Mouse (Mus musculus) thymus, adult 18-20 months (tissue): ENCODE results near the gene Ttc6.

Experiments
- DNase-seq, 2 experiments: peaks; one replicate each; pipeline ENCODE4 v3.0.0; 2022; ENCODE audit warnings: mixed read lengths in 2 of 2

The Ttc6 gene

GRCm38 (mm10) chr12:57563909-57564308 is at the start of gene Ttc6:
Gene Ttc6, plus strand, starts transcription at chr12:57564113.
- no peak for DNase-seq

- DNase-seq: no peak
Measured at GRCm38 (mm10) chr12:57514552-57514951, 49.4 kb upstream of the Ttc6 start.

GRCm38 (mm10) chr12:57515702-57516377 is 48.1 kb upstream of the Ttc6 start:
- DNase-seq: no peak

- no peak for DNase-seq
Measured at GRCm38 (mm10) chr12:57528335-57528734, 35.6 kb upstream of the Ttc6 start.

GRCm38 (mm10) chr12:57530474-57530873 is 33.4 kb upstream of the Ttc6 start:
- no peak for DNase-seq

- no peak for DNase-seq
Measured at GRCm38 (mm10) chr12:57534517-57534878, 29.4 kb upstream of the Ttc6 start.

GRCm38 (mm10) chr12:57534879-57535611 is 28.9 kb upstream of the Ttc6 start:
- DNase-seq: no peak

GRCm38 (mm10) chr12:57536056-57536908 is 27.6 kb upstream of the Ttc6 start:
- no peak for DNase-seq

GRCm38 (mm10) chr12:57536909-57537670 is 26.8 kb upstream of the Ttc6 start:
- DNase-seq: no peak

- DNase-seq: no peak
Measured at GRCm38 (mm10) chr12:57537791-57538587, 25.9 kb upstream of the Ttc6 start.

GRCm38 (mm10) chr12:57538588-57539550 is 25.0 kb upstream of the Ttc6 start:
- no peak for DNase-seq

GRCm38 (mm10) chr12:57539551-57539985 is 24.3 kb upstream of the Ttc6 start:
- no peak for DNase-seq

GRCm38 (mm10) chr12:57541118-57541517 is 22.8 kb upstream of the Ttc6 start:
- no peak for DNase-seq

- DNase-seq: no peak
Measured at GRCm38 (mm10) chr12:57541931-57542745, 21.8 kb upstream of the Ttc6 start.

- DNase-seq: no peak
Measured at GRCm38 (mm10) chr12:57542746-57543626, 20.9 kb upstream of the Ttc6 start.

GRCm38 (mm10) chr12:57543627-57543991 is 20.3 kb upstream of the Ttc6 start:
- no peak for DNase-seq

GRCm38 (mm10) chr12:57544641-57545370 is 19.1 kb upstream of the Ttc6 start:
- DNase-seq: no peak
